ENCODE assay signal across 9 mouse cellular contexts in genomic region chr6:87001995-87002394, GRCm38 (mm10). TPM values are rescaled to one million over a fixed set of nuclear protein-coding genes. Genes with fewer than 3 reads are reported as not detected.
A peak's percentile ranks its signal among the peaks of the same experiment; 100 is the strongest.
DNase-seq lines count a peak whose midpoint lies in the region; ATAC-seq and TF ChIP-seq lines count a peak whose summit lies in the region.
"Had no signal": no experiment of that assay in that cellular context is flagged by ENCODE, and none has a peak within 500 bp of the region (broad histone marks: within the 10 kb centered on the region; RNA-seq: fewer than 3 reads in every experiment).

No protein-coding gene starts in this region.

- no peak overlapping the region for H3K27ac ChIP-seq in intestine, embryonic 15.5 days
- no peak overlapping the region for H3K27ac ChIP-seq in intestine, postnatal 0 days (ENCODE audit: low read depth, low read length)
- peak overlapping the region; percentile 62 for H3K27ac ChIP-seq in lung, embryonic 16.5 days (ENCODE audit: low read length)
- 0 out of 2 replicates have a peak overlapping the region, but pooled peaks have one; percentile 21 for H3K27ac ChIP-seq in limb, embryonic 14.5 days (replicated peaks; ENCODE audit: low read depth, low read length)
- peak overlapping the region; percentile 56; the same call in 1 of the 2 replicates for H3K27ac ChIP-seq in stomach, postnatal 0 days (replicated peaks)
- H3K27ac ChIP-seq in midbrain, postnatal 0 days (ENCODE audit: low read depth, low read length), result no peak overlapping the region

- no peak for TF ChIP-seq CTCF in intestine, postnatal 0 days (IDR thresholded peaks at IDR 0.05; ENCODE audit: low read depth)
- TF ChIP-seq CTCF in stomach, postnatal 0 days (IDR thresholded peaks at IDR 0.05; ENCODE audit: low read depth), result no peak
- TF ChIP-seq CTCF in midbrain, postnatal 0 days (IDR thresholded peaks at IDR 0.05), result no peak

- H3K9ac ChIP-seq in intestine, embryonic 15.5 days, result no peak overlapping the region
- no peak overlapping the region for H3K9ac ChIP-seq in intestine, postnatal 0 days (ENCODE audit: low read depth, low read length)
- H3K9ac ChIP-seq in lung, embryonic 16.5 days (ENCODE audit: low read length), result no peak overlapping the region
- no peak overlapping the region for H3K9ac ChIP-seq in limb, embryonic 14.5 days (ENCODE audit: low read depth, low read length, severe bottlenecking)
- H3K9ac ChIP-seq in stomach, postnatal 0 days (ENCODE audit: low read length), result no peak overlapping the region
- no peak overlapping the region for H3K9ac ChIP-seq in midbrain, postnatal 0 days (replicated peaks; ENCODE audit: low read length, poor library complexity, severe bottlenecking)
- H3K9ac ChIP-seq: limb, embryonic 12.5 days had no signal

- TF ChIP-seq EP300 in stomach, postnatal 0 days (optimal IDR thresholded peaks at IDR 0.05), result no peak

- no peak for TF ChIP-seq POLR2A in limb, embryonic 14.5 days (IDR thresholded peaks at IDR 0.05; ENCODE audit: borderline replicate concordance, extremely low read depth, insufficient read depth, insufficient read length)

- H3K4me2 ChIP-seq in intestine, embryonic 15.5 days (replicated peaks), result no peak overlapping the region
- no peak overlapping the region for H3K4me2 ChIP-seq in intestine, postnatal 0 days (replicated peaks; ENCODE audit: low read depth)
- H3K4me2 ChIP-seq in lung, embryonic 16.5 days (ENCODE audit: low read depth, low read length), result no peak overlapping the region
- no peak overlapping the region for H3K4me2 ChIP-seq in limb, embryonic 14.5 days (replicated peaks; ENCODE audit: low read depth, low read length, severe bottlenecking)
- H3K4me2 ChIP-seq in stomach, postnatal 0 days (replicated peaks; ENCODE audit: low read depth), result no peak overlapping the region
- H3K4me2 ChIP-seq in midbrain, postnatal 0 days (ENCODE audit: low read depth, low read length, poor library complexity, severe bottlenecking), result no peak overlapping the region
- H3K4me2 ChIP-seq: limb, embryonic 12.5 days had no signal

- 0 out of 2 replicates have a peak, but pooled peaks cover 5% of the 10 kb centered on the region for H3K4me1 ChIP-seq in intestine, embryonic 15.5 days (replicated peaks)
- no peaks in the 10 kb centered on the region for H3K4me1 ChIP-seq in intestine, postnatal 0 days (replicated peaks; ENCODE audit: control insufficient read depth, insufficient read depth, low read length)
- peaks cover 7% of the 10 kb centered on the region; the same call in 1 of the 2 replicates for H3K4me1 ChIP-seq in lung, embryonic 16.5 days (replicated peaks; ENCODE audit: control insufficient read depth, insufficient read depth, low read length)
- H3K4me1 ChIP-seq in limb, embryonic 14.5 days (ENCODE audit: control insufficient read depth, insufficient read depth, low read length), result no peaks in the 10 kb centered on the region
- no peaks in the 10 kb centered on the region for H3K4me1 ChIP-seq in stomach, postnatal 0 days (replicated peaks; ENCODE audit: control insufficient read depth, insufficient read depth)
- no peaks in the 10 kb centered on the region for H3K4me1 ChIP-seq in midbrain, postnatal 0 days (ENCODE audit: insufficient read depth, low read length)

- peak; percentile 37; the same call in 1 of the 2 replicates for ATAC-seq in intestine, embryonic 15.5 days
- ATAC-seq in intestine, postnatal 0 days, result no peak
- no peak for ATAC-seq in lung, embryonic 16.5 days (ENCODE audit: low read depth)
- ATAC-seq in limb, embryonic 14.5 days (ENCODE audit: low FRiP score, low read depth), result no peak
- no peak for ATAC-seq in stomach, postnatal 0 days (ENCODE audit: low FRiP score, low TSS enrichment)
- no peak for ATAC-seq in midbrain, postnatal 0 days (ENCODE audit: low FRiP score)

- no peak overlapping the region for H3K4me3 ChIP-seq in intestine, embryonic 15.5 days (replicated peaks)
- no peak overlapping the region for H3K4me3 ChIP-seq in intestine, postnatal 0 days (ENCODE audit: low read depth, low read length)
- H3K4me3 ChIP-seq in lung, embryonic 16.5 days (ENCODE audit: low read length), result no peak overlapping the region
- no peak overlapping the region for H3K4me3 ChIP-seq in limb, embryonic 14.5 days (replicated peaks; ENCODE audit: low read length)
- no peak overlapping the region for H3K4me3 ChIP-seq in stomach, postnatal 0 days (ENCODE audit: low read depth, low read length)
- no peak overlapping the region for H3K4me3 ChIP-seq in midbrain, postnatal 0 days (ENCODE audit: low read depth, low read length)
- H3K4me3 ChIP-seq: limb, embryonic 12.5 days had no signal

- no peaks in the 10 kb centered on the region for H3K27me3 ChIP-seq in intestine, embryonic 15.5 days (replicated peaks)
- no peaks in the 10 kb centered on the region for H3K27me3 ChIP-seq in intestine, postnatal 0 days (replicated peaks; ENCODE audit: control insufficient read depth, insufficient read depth, low read length)
- H3K27me3 ChIP-seq in lung, embryonic 16.5 days (ENCODE audit: control insufficient read depth, insufficient read depth, low read depth, low read length), result no peaks in the 10 kb centered on the region
- H3K27me3 ChIP-seq in limb, embryonic 14.5 days (ENCODE audit: control insufficient read depth, insufficient read depth, low read length), result no peaks in the 10 kb centered on the region
- H3K27me3 ChIP-seq in stomach, postnatal 0 days (ENCODE audit: control insufficient read depth, insufficient read depth, low read length), result no peaks in the 10 kb centered on the region
- no peaks in the 10 kb centered on the region for H3K27me3 ChIP-seq in midbrain, postnatal 0 days (ENCODE audit: insufficient read depth, low read length)
- H3K27me3 ChIP-seq: limb, embryonic 12.5 days had no signal

- no peak for DNase-seq in lung, postnatal 36 days
- DNase-seq in limb, embryonic 14.5 days (ENCODE audit: low spot score), result no peak
- DNase-seq in stomach, postnatal 0 days (ENCODE audit: low spot score), result no peak
- DNase-seq in cerebellum, postnatal 10 days, result no peak
- DNase-seq in midbrain, postnatal 0 days (ENCODE audit: low spot score), result no peak

- H3K9me3 ChIP-seq in intestine, embryonic 15.5 days, result no peaks in the 10 kb centered on the region
- H3K9me3 ChIP-seq in intestine, postnatal 0 days (ENCODE audit: control insufficient read depth), result no peaks in the 10 kb centered on the region
- no peaks in the 10 kb centered on the region for H3K9me3 ChIP-seq in lung, embryonic 16.5 days (ENCODE audit: control insufficient read depth, low read length)
- no peaks in the 10 kb centered on the region for H3K9me3 ChIP-seq in limb, embryonic 14.5 days (ENCODE audit: control insufficient read depth, low read length)
- no peaks in the 10 kb centered on the region for H3K9me3 ChIP-seq in stomach, postnatal 0 days (ENCODE audit: control insufficient read depth, low read length)
- no peaks in the 10 kb centered on the region for H3K9me3 ChIP-seq in midbrain, postnatal 0 days (ENCODE audit: low read length)
- H3K9me3 ChIP-seq: limb, embryonic 12.5 days had no signal

- 82% methylated on average over 6 of the region's 6 CpGs for WGBS in intestine, embryonic 15.5 days
- 78% methylated on average over 6 of the region's 6 CpGs for WGBS in intestine, postnatal 0 days
- 88% methylated on average over 6 of the region's 6 CpGs for WGBS in lung, embryonic 16.5 days
- WGBS in limb, embryonic 14.5 days, result 92% methylated on average over 6 of the region's 6 CpGs
- 83% methylated on average over 6 of the region's 6 CpGs for WGBS in stomach, postnatal 0 days
- 94% methylated on average over 6 of the region's 6 CpGs for WGBS in midbrain, postnatal 0 days

- 0 out of 2 replicates have a peak, but pooled peaks cover under 1% of the 10 kb centered on the region for H3K36me3 ChIP-seq in intestine, embryonic 15.5 days
- peaks cover 17% of the 10 kb centered on the region for H3K36me3 ChIP-seq in intestine, postnatal 0 days (ENCODE audit: control insufficient read depth, insufficient read depth)
- peaks cover 6% of the 10 kb centered on the region; the same call in 1 of the 2 replicates for H3K36me3 ChIP-seq in lung, embryonic 16.5 days (ENCODE audit: control insufficient read depth, insufficient read depth, low read length)
- peaks cover 20% of the 10 kb centered on the region for H3K36me3 ChIP-seq in limb, embryonic 14.5 days (ENCODE audit: control insufficient read depth, insufficient read depth, low read length)
- peaks cover 2% of the 10 kb centered on the region; the same call in 1 of the 2 replicates for H3K36me3 ChIP-seq in stomach, postnatal 0 days (ENCODE audit: control insufficient read depth, insufficient read depth, low read length)
- H3K36me3 ChIP-seq in midbrain, postnatal 0 days (ENCODE audit: insufficient read depth, low read length), result peaks cover 17% of the 10 kb centered on the region

RNA-seq across cellular contexts. Expression of gene Nfu1, which starts 7.0 kb away (rescaled TPM):
- 107 and 109 TPM in 2 replicates for polyA plus RNA-seq in intestine, embryonic 15.5 days (2015; fragmentation: Nextera tagmentation; extraction: Ambion mirVana)
- 75.6 and 81.8 TPM in 2 replicates for polyA plus RNA-seq in intestine, postnatal 0 days (2015; fragmentation: Nextera tagmentation; extraction: Ambion mirVana)
- polyA plus RNA-seq in lung, embryonic 16.5 days (2015; fragmentation: Nextera tagmentation; extraction: Ambion mirVana), result 81.0 and 92.1 TPM in 2 replicates
- polyA plus RNA-seq in limb, embryonic 14.5 days (2012; rRNA removed), result 136 and 141 TPM in 2 replicates
- polyA plus RNA-seq in limb, embryonic 14.5 days (2014; fragmentation: Nextera tagmentation; extraction: Ambion mirVana), result 94.1 and 104 TPM in 2 replicates
- polyA plus RNA-seq in stomach, postnatal 0 days (2015; fragmentation: Nextera tagmentation; extraction: Ambion mirVana), result 76.6 and 80.9 TPM in 2 replicates
- total RNA-seq in midbrain, postnatal 0 days (2014; rRNA removed), result 395 and 506 TPM in 2 replicates
- 163 and 175 TPM in 2 replicates for polyA plus RNA-seq in midbrain, postnatal 0 days (2015; fragmentation: Nextera tagmentation; extraction: Ambion mirVana)

RNA-seq across cellular contexts. Expression of gene Gfpt1, which starts 40.7 kb away (rescaled TPM):
- polyA plus RNA-seq in intestine, embryonic 15.5 days (2015; fragmentation: Nextera tagmentation; extraction: Ambion mirVana), result 22.5 and 23.4 TPM in 2 replicates
- 17.5 and 18.8 TPM in 2 replicates for polyA plus RNA-seq in intestine, postnatal 0 days (2015; fragmentation: Nextera tagmentation; extraction: Ambion mirVana)
- 24.1 and 24.5 TPM in 2 replicates for polyA plus RNA-seq in lung, embryonic 16.5 days (2015; fragmentation: Nextera tagmentation; extraction: Ambion mirVana)
- polyA plus RNA-seq in limb, embryonic 14.5 days (2012; rRNA removed), result 35.8 and 37.7 TPM in 2 replicates
- polyA plus RNA-seq in limb, embryonic 14.5 days (2014; fragmentation: Nextera tagmentation; extraction: Ambion mirVana), result 21.5 and 22.7 TPM in 2 replicates
- 14.5 and 17.4 TPM in 2 replicates for polyA plus RNA-seq in stomach, postnatal 0 days (2015; fragmentation: Nextera tagmentation; extraction: Ambion mirVana)
- total RNA-seq in midbrain, postnatal 0 days (2014; rRNA removed), result 43.7 and 62.3 TPM in 2 replicates
- polyA plus RNA-seq in midbrain, postnatal 0 days (2015; fragmentation: Nextera tagmentation; extraction: Ambion mirVana), result 19.3 and 21.4 TPM in 2 replicates

Comparison
In these comparisons a context has a peak if more than half of its experiments do, and no peak if none do; other contexts are left out.
1. H3K27ac ChIP-seq: peak in lung, embryonic 16.5 days (single experiment), limb, embryonic 14.5 days (single experiment) and stomach, postnatal 0 days (single experiment); none in intestine, embryonic 15.5 days (single experiment), intestine, postnatal 0 days (single experiment) and midbrain, postnatal 0 days (single experiment).